Mouse (Mus musculus) MEL (cell line): ENCODE measurements around the gene Tspan9. TPM values are rescaled to one million over a fixed set of nuclear protein-coding genes. Genes with fewer than 3 reads are reported as not detected.

ENCODE experiments used
- DNase-seq: peaks from one replicate; pipeline ENCODE4 v3.0.0; 2011; ENCODE audit warnings: low read depth, low spot score
- H3K27ac ChIP-seq: 2 replicates; pipeline ENCODE4 v1.5.1; 2012; ENCODE audit warnings: low read depth, mild to moderate bottlenecking, control low read depth, low read length, moderate library complexity; ENCODE audit not compliant: control insufficient read depth
- H3K27me3 ChIP-seq, 2 experiments: fragments of 150-350 bp in 1 of 2; sonication (generic) in 1 of 2; 2 replicates each; pipeline ENCODE4 v1.6.1; 2012; ENCODE audit warnings: low read length in 2 of 2, mild to moderate bottlenecking in 2 of 2, improper control_type of control experiment in 1 of 2, moderate library complexity in 1 of 2; ENCODE audit not compliant: insufficient read depth in 2 of 2, control insufficient read depth in 1 of 2
- H3K36me3 ChIP-seq, 2 experiments: 2 replicates each; pipeline ENCODE4 v1.6.1; 2012 to 2014; ENCODE audit warnings: low read length in 2 of 2, improper control_type of control experiment in 1 of 2, inconsistent platforms in 1 of 2, mild to moderate bottlenecking in 1 of 2; ENCODE audit not compliant: insufficient read depth in 2 of 2, control insufficient read depth in 1 of 2
- H3K4me1 ChIP-seq, 2 experiments: fragments of 150-350 bp in 1 of 2; sonication (generic) in 1 of 2; 2 replicates each; pipeline ENCODE4 v1.6.1; 2012; ENCODE audit warnings: low read length in 2 of 2, improper control_type of control experiment in 1 of 2, mild to moderate bottlenecking in 1 of 2; ENCODE audit not compliant: insufficient read depth in 2 of 2, control insufficient read depth in 1 of 2
- H3K4me3 ChIP-seq, 2 experiments: fragments of 150-350 bp in 1 of 2; sonication (generic) in 1 of 2; 2 replicates each; pipeline ENCODE4 v1.5.1; 2012; ENCODE audit warnings: low read depth in 2 of 2, low read length in 2 of 2, mild to moderate bottlenecking in 2 of 2, moderate library complexity in 2 of 2, control low read depth in 1 of 2, improper control_type of control experiment in 1 of 2; ENCODE audit not compliant: control insufficient read depth in 1 of 2, insufficient read depth in 1 of 2
- H3K79me2 ChIP-seq: 2 replicates; pipeline ENCODE4 v1.6.1; 2012; ENCODE audit warnings: mild to moderate bottlenecking, low read length, moderate library complexity; ENCODE audit not compliant: control insufficient read depth, poor library complexity, insufficient read depth
- H3K9ac ChIP-seq: 2 replicates; pipeline ENCODE4 v1.6.1; 2012; ENCODE audit warnings: low read depth, mild to moderate bottlenecking, control low read depth, low read length, moderate library complexity; ENCODE audit not compliant: control insufficient read depth, poor library complexity, severe bottlenecking
- H3K9me3 ChIP-seq: fragments of 150-350 bp; sonication (generic); replicated peaks from 2 replicates; pipeline ENCODE4 v1.6.1; 2012; ENCODE audit warnings: mild to moderate bottlenecking, low read length, improper control_type of control experiment, moderate library complexity; ENCODE audit not compliant: insufficient read depth
- CHD1 ChIP-seq: IDR thresholded peaks from 2 replicates; pipeline ENCODE4 v1.6.1; 2012; ENCODE audit warnings: low read depth, mild to moderate bottlenecking, inconsistent platforms, low read length, improper control_type of control experiment
- E2F4 ChIP-seq: IDR thresholded peaks from 2 replicates; pipeline ENCODE4 v1.6.1; 2011; ENCODE audit warnings: low read depth, low read length, improper control_type of control experiment, borderline replicate concordance
- ELF1 ChIP-seq: IDR thresholded peaks from 2 replicates; pipeline ENCODE4 v1.6.1; 2014; ENCODE audit warnings: low read depth, mild to moderate bottlenecking, inconsistent platforms, low read length, improper control_type of control experiment, moderate library complexity
- MAFK ChIP-seq: IDR thresholded peaks from 2 replicates; pipeline ENCODE4 v1.6.1; 2011; ENCODE audit warnings: low read depth, mild to moderate bottlenecking, low read length, improper control_type of control experiment, borderline replicate concordance
- MAX ChIP-seq: IDR thresholded peaks from 2 replicates; pipeline ENCODE4 v1.6.1; 2011; ENCODE audit warnings: low read length, improper control_type of control experiment
- MAZ ChIP-seq: IDR thresholded peaks from 2 replicates; pipeline ENCODE4 v1.6.1; 2012; ENCODE audit warnings: low read depth, mild to moderate bottlenecking, inconsistent platforms, low read length, improper control_type of control experiment
- MEF2A ChIP-seq: IDR thresholded peaks from 2 replicates; pipeline ENCODE4 v1.6.1; 2014; ENCODE audit warnings: low read depth, mild to moderate bottlenecking, inconsistent platforms, low read length, improper control_type of control experiment; ENCODE audit not compliant: poor library complexity, insufficient replicate concordance, severe bottlenecking; ENCODE audit errors: extremely low read depth
- NELFE ChIP-seq: IDR thresholded peaks from 2 replicates; pipeline ENCODE4 v1.6.1; 2011; ENCODE audit warnings: low read depth, low read length, improper control_type of control experiment
- NRF1 ChIP-seq: IDR thresholded peaks from 2 replicates; pipeline ENCODE4 v1.6.1; 2014; ENCODE audit warnings: low read depth, mild to moderate bottlenecking, inconsistent platforms, low read length, improper control_type of control experiment, moderate library complexity; ENCODE audit not compliant: poor library complexity, insufficient read depth, severe bottlenecking
- SMC3 ChIP-seq: IDR thresholded peaks from 2 replicates; pipeline ENCODE4 v1.6.1; 2011; ENCODE audit warnings: low read depth, low read length, improper control_type of control experiment
- TBP ChIP-seq: IDR thresholded peaks from 2 replicates; pipeline ENCODE4 v1.8.0; 2011; ENCODE audit warnings: low read depth, low read length, improper control_type of control experiment
- USF1 ChIP-seq: IDR thresholded peaks from 2 replicates; pipeline ENCODE4 v1.6.1; 2014; ENCODE audit warnings: low read depth, mild to moderate bottlenecking, inconsistent platforms, low read length, improper control_type of control experiment, moderate library complexity
- USF2 ChIP-seq, 2 experiments: IDR thresholded peaks; 2 replicates each; pipeline ENCODE4 v1.6.1; 2011 to 2012; ENCODE audit warnings: improper control_type of control experiment in 2 of 2, low read length in 2 of 2, borderline replicate concordance in 1 of 2, inconsistent platforms in 1 of 2, low read depth in 1 of 2, mild to moderate bottlenecking in 1 of 2; ENCODE audit not compliant: insufficient read depth in 1 of 2
- ZKSCAN1 ChIP-seq: IDR thresholded peaks from 2 replicates; pipeline ENCODE4 v1.6.1; 2012; ENCODE audit warnings: low read depth, mild to moderate bottlenecking, inconsistent platforms, low read length, improper control_type of control experiment, moderate library complexity
- polyA plus RNA-seq, 2 experiments: library from polyadenylated mRNA; stranded (reverse) in 1 of 2; unstranded in 1 of 2; fragments of >175 nt in 1 of 2; fragments of >200 nt in 1 of 2; gene quantifications; 2 replicates each; pipeline versions ENCODE4 v1.2.1 to v1.2.4; 2012; ENCODE audit warnings: low replicate concordance in 2 of 2, low read depth in 1 of 2; ENCODE audit not compliant: insufficient read length in 2 of 2, insufficient read depth in 1 of 2, missing spikeins in 1 of 2
- total RNA-seq: library from RNA; depleted of rRNA; stranded (reverse); fragments of 300-350 nt; gene quantifications from 2 replicates; pipeline ENCODE4 v1.2.3, GENCODE M21; 2012

Gene Tspan9
- total and polyA plus RNA-seq, 3 experiments, result 0.08 to 3.4 TPM; not detected in 1

GRCm38 (mm10) chr6:127981176-127981575, 162.2 kb downstream of the Tspan9 start:
- TF ChIP-seq MAX (no peak), MAZ (no peak), TBP (no peak), MAFK (no peak), MEF2A (no peak), SMC3 (no peak), ZKSCAN1 (no peak), ELF1 (no peak), USF2 (IDR thresholded peaks at IDR 0.05; ENCODE audit: borderline replicate concordance in 1 of 2, insufficient read depth in 1 of 2, low read depth in 1 of 2, low read length in 2 of 2) (no peak), NELFE (no peak), NRF1 (no peak)
- no peak overlapping the region for H3K27ac ChIP-seq
- H3K79me2 ChIP-seq, result no peaks in the 10 kb centered on the region

GRCm38 (mm10) chr6:127980381-127981045, 162.9 kb downstream of the Tspan9 start:
- H3K79me2 ChIP-seq, result no peaks in the 10 kb centered on the region
- no peaks in the 10 kb centered on the region for H3K36me3 ChIP-seq
- H3K4me3 ChIP-seq, result no peak overlapping the region
- H3K9me3 ChIP-seq, result no peaks in the 10 kb centered on the region
- no peak overlapping the region for H3K9ac ChIP-seq
- H3K4me1 ChIP-seq, result no peaks in the 10 kb centered on the region
- DNase-seq, result no peak
- TF ChIP-seq MAX (no peak), SMC3 (no peak), USF1 (no peak), CHD1 (no peak), E2F4 (no peak)
- no peaks in the 10 kb centered on the region for H3K27me3 ChIP-seq
- no peak overlapping the region for H3K27ac ChIP-seq

More at GRCm38 (mm10) chr6:127981176-127981575, 162.2 kb downstream of the Tspan9 start:
- no peak overlapping the region for H3K4me3 ChIP-seq
- no peaks in the 10 kb centered on the region for H3K27me3 ChIP-seq
- no peaks in the 10 kb centered on the region for H3K9me3 ChIP-seq
- H3K9ac ChIP-seq, result no peak overlapping the region
- no peaks in the 10 kb centered on the region for H3K4me1 ChIP-seq
- DNase-seq, result no peak
- no peaks in the 10 kb centered on the region for H3K36me3 ChIP-seq
